Mouse (Mus musculus) layer of hippocampus, adult 18-20 months (tissue): ENCODE measurements around the gene Abcc2. TPM values are rescaled to one million over a fixed set of nuclear protein-coding genes. Genes with fewer than 3 reads are reported as not detected.

Experiments used
- total RNA-seq, 2 experiments: library from RNA; stranded (reverse); gene quantifications; 2 replicates each; pipeline ENCODE4 v1.2.3; 2021

Gene Abcc2
- total RNA-seq, 2 experiments from 2014 or later: 0.05 TPM; not detected in 1

Other genes starting within 250 kb of the Abcc2 start
- not detected for gene Nkx2-3, start 169.9 kb upstream of the Abcc2 start, total RNA-seq
- 10 to 100 TPM; 42.4 to 43.8 TPM for gene Slc25a28, start 107.3 kb upstream of the Abcc2 start, total RNA-seq
- gene Entpd7, start 92.5 kb upstream of the Abcc2 start, total RNA-seq: 10 to 100 TPM; 15.9 to 16.7 TPM
- 1 to 10 TPM; 5.2 to 7.8 TPM for gene Cutc, start 29.2 kb upstream of the Abcc2 start, total RNA-seq
- gene Cox15, start 29.2 kb upstream of the Abcc2 start, total RNA-seq: 10 to 100 TPM; 11.8 to 16.5 TPM
- gene Dnmbp, start 158.0 kb downstream of the Abcc2 start, total RNA-seq: 10 to 100 TPM in 1 of 2 experiments, 1 to 10 TPM in 1; 9.8 to 10.3 TPM
- gene Cpn1, start 204.4 kb downstream of the Abcc2 start, total RNA-seq: under 1 TPM; 0.15 to 0.30 TPM
- gene Cyp2c23, start 247.0 kb downstream of the Abcc2 start, total RNA-seq: not detected